Mouse (Mus musculus) myocyte (in vitro differentiated cells): ENCODE results near the gene Fars2.
A peak's percentile ranks its signal among the peaks of the same experiment; 100 is the strongest.

Experiments used
- CEBPB ChIP-seq: IDR thresholded peaks from 2 replicates; pipeline ENCODE4 v1.6.1; 2011; ENCODE audit warnings: mild to moderate bottlenecking, moderate library complexity; ENCODE audit not compliant: poor library complexity, insufficient read depth, severe bottlenecking
- E2F4 ChIP-seq: IDR thresholded peaks from one replicate; pipeline ENCODE4 v1.6.1; 2011; ENCODE audit warnings: mild to moderate bottlenecking, control low read depth, moderate library complexity; ENCODE audit not compliant: insufficient read depth
- MAX ChIP-seq: IDR thresholded peaks from one replicate; pipeline ENCODE4 v1.6.1; 2011; ENCODE audit warnings: low read depth, mild to moderate bottlenecking, control low read depth
- MYOD1 ChIP-seq, 3 experiments: IDR thresholded peaks; one replicate each; pipeline ENCODE4 v1.6.1; 2011; ENCODE audit warnings: control low read depth in 2 of 3, low read depth in 2 of 3, mild to moderate bottlenecking in 2 of 3, moderate library complexity in 1 of 3; ENCODE audit not compliant: insufficient read length in 2 of 3, control insufficient read depth in 1 of 3
- MYOG ChIP-seq, 3 experiments: IDR thresholded peaks; one replicate each; pipeline ENCODE4 v1.6.1; 2011; ENCODE audit warnings: control low read depth in 2 of 3, low read depth in 2 of 3, mild to moderate bottlenecking in 2 of 3; ENCODE audit not compliant: insufficient read length in 2 of 3, control insufficient read depth in 1 of 3, insufficient read depth in 1 of 3
- POLR2A ChIP-seq: IDR thresholded peaks from one replicate; pipeline ENCODE4 v1.6.1; 2011; ENCODE audit warnings: low read depth, mild to moderate bottlenecking, control low read depth, moderate library complexity; ENCODE audit not compliant: insufficient read length
- POLR2AphosphoS2 ChIP-seq: IDR thresholded peaks from one replicate; pipeline ENCODE4 v1.6.1; 2011; ENCODE audit warnings: low read depth, control low read depth; ENCODE audit not compliant: insufficient read length
- REST ChIP-seq: IDR thresholded peaks from one replicate; pipeline ENCODE4 v1.6.1; 2011; ENCODE audit warnings: mild to moderate bottlenecking, control low read depth, moderate library complexity; ENCODE audit not compliant: insufficient read depth, insufficient read length
- SRF ChIP-seq: IDR thresholded peaks from one replicate; pipeline ENCODE4 v1.6.1; 2011; ENCODE audit warnings: low read depth; ENCODE audit not compliant: control insufficient read depth, insufficient read length
- TCF12 ChIP-seq: IDR thresholded peaks from one replicate; pipeline ENCODE4 v1.6.1; 2011; ENCODE audit warnings: mild to moderate bottlenecking, control low read depth; ENCODE audit not compliant: poor library complexity, insufficient read depth, severe bottlenecking
- TCF3 ChIP-seq: IDR thresholded peaks from one replicate; pipeline ENCODE4 v1.6.1; 2011; ENCODE audit warnings: low read depth, control low read depth; ENCODE audit not compliant: insufficient read length
- USF1 ChIP-seq: IDR thresholded peaks from one replicate; pipeline ENCODE4 v1.6.1; 2011; ENCODE audit warnings: low read depth, mild to moderate bottlenecking, control low read depth, moderate library complexity

DNA sequence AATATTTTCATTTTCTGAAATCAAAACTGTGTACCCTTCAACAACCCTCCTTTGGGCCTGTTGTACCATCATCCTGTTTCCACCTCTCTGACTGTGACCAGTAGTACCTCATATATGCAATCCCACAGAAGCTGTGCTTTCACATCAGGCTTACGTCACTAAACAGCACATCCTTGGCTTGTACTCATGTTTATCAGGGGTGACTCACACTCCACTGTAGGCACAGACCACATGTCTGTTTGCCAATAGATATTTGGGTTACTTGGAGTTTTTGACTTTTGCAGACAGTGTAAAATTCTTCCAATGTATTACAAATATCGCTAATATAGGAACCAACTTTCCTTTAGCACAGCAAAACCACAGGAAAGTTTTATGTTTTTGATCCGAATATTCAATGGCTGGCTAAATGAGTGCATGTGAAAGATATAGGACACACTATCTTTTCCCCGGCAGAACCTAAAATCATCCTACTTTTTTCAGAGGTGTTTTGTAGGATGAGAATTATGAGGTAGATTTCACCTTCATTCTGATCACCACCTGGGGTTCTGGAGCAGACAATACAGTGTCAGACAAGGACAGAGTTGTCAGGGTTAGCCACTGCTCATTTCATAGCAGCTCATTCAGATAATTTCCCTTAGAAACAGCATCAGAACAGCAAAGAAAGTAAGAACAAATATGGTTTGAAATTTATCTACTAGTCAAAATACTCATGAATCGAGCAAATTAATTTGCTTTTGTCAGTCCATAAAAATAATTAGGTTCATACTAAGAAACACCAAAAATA is 30.4 kb upstream of the Fars2 start:
- TF ChIP-seq TCF12 (no peak), USF1 (peak; percentile 13), CEBPB (no peak), MAX (no peak), POLR2AphosphoS2 (no peak), POLR2A (no peak), MYOG (IDR thresholded peaks at IDR 0.05; ENCODE audit: control insufficient read depth in 1 of 3, insufficient read depth in 1 of 3, insufficient read length in 2 of 3, low read depth in 2 of 3) (no peak), MYOD1 (IDR thresholded peaks at IDR 0.05; ENCODE audit: control insufficient read depth in 1 of 3, insufficient read length in 2 of 3, low read depth in 2 of 3) (no peak), E2F4 (no peak), REST (no peak), TCF3 (no peak), SRF (no peak)
